Comparison of ENCODE assay signal across 7 mouse cellular contexts in genomic region chr6:40324897-40325841, GRCm38 (mm10). TPM values are rescaled to one million over a fixed set of nuclear protein-coding genes. Genes with fewer than 3 reads are reported as not detected.
DNase-seq lines count a peak whose midpoint lies in the region; ATAC-seq and TF ChIP-seq lines count a peak whose summit lies in the region.

Gene Agk (plus strand): TSS chr6:40325172.

- no peaks in the 10 kb centered on the region for H3K36me3 ChIP-seq in embryonic facial prominence, embryonic 12.5 days
- no peaks in the 10 kb centered on the region for H3K36me3 ChIP-seq in kidney, adult 2 months (ENCODE audit: control insufficient read depth, insufficient read depth, low read length)
- peaks cover 9% of the 10 kb centered on the region; the same call in 1 of the 2 replicates for H3K36me3 ChIP-seq in limb, embryonic 12.5 days
- H3K36me3 ChIP-seq in midbrain, embryonic 15.5 days (replicated peaks): no peaks in the 10 kb centered on the region
- H3K36me3 ChIP-seq in spleen, adult 2 months (ENCODE audit: control insufficient read depth, insufficient read depth, low read length): 0 out of 2 replicates have a peak, but pooled peaks cover 5% of the 10 kb centered on the region

- TF ChIP-seq POLR2A in kidney, adult 2 months (IDR thresholded peaks at IDR 0.05; ENCODE audit: low read depth, low read length): peak; percentile 14
- TF ChIP-seq POLR2A in spleen, adult 2 months (IDR thresholded peaks at IDR 0.05; ENCODE audit: low read depth, low read length): no peak; the same call in 1 of the 2 replicates

- no peaks in the 10 kb centered on the region for H3K27me3 ChIP-seq in embryonic facial prominence, embryonic 12.5 days
- H3K27me3 ChIP-seq in kidney, adult 2 months (replicated peaks; ENCODE audit: control insufficient read depth, insufficient read depth, low read length): no peaks in the 10 kb centered on the region
- H3K27me3 ChIP-seq in limb, embryonic 12.5 days: no peaks in the 10 kb centered on the region
- H3K27me3 ChIP-seq in midbrain, embryonic 15.5 days (replicated peaks): no peaks in the 10 kb centered on the region
- H3K27me3 ChIP-seq in spleen, adult 2 months (ENCODE audit: control insufficient read depth, insufficient read depth, low read length): no peaks in the 10 kb centered on the region

- H3K9ac ChIP-seq in embryonic facial prominence, embryonic 12.5 days: peak within 1 kb of the TSS; percentile 58
- H3K9ac ChIP-seq in limb, embryonic 12.5 days (replicated peaks): peak within 1 kb of the TSS; percentile 87
- H3K9ac ChIP-seq in midbrain, embryonic 15.5 days: peak within 1 kb of the TSS; percentile 72

- H3K4me2 ChIP-seq in embryonic facial prominence, embryonic 12.5 days (replicated peaks): peak within 1 kb of the TSS; percentile 51
- peak within 1 kb of the TSS; percentile 60 for H3K4me2 ChIP-seq in limb, embryonic 12.5 days
- peak within 1 kb of the TSS; percentile 61 for H3K4me2 ChIP-seq in midbrain, embryonic 15.5 days

- 0 out of 2 replicates have a peak, but pooled peaks cover 7% of the 10 kb centered on the region for H3K4me1 ChIP-seq in embryonic facial prominence, embryonic 12.5 days
- H3K4me1 ChIP-seq in kidney, adult 2 months (ENCODE audit: control insufficient read depth, insufficient read depth, low read length): no peaks in the 10 kb centered on the region; the same call in 1 of the 2 replicates
- H3K4me1 ChIP-seq in limb, embryonic 12.5 days (replicated peaks): 0 out of 2 replicates have a peak, but pooled peaks cover 5% of the 10 kb centered on the region
- H3K4me1 ChIP-seq in midbrain, embryonic 15.5 days: peaks cover 15% of the 10 kb centered on the region; the same call in 1 of the 2 replicates
- peaks cover 2% of the 10 kb centered on the region; the same call in 1 of the 2 replicates for H3K4me1 ChIP-seq in spleen, adult 2 months (ENCODE audit: control insufficient read depth, insufficient read depth, insufficient read length)

- TF ChIP-seq CTCF in kidney, adult 2 months (conservative IDR thresholded peaks at IDR 0.05; ENCODE audit: insufficient read depth, insufficient read length, low read depth, low read length): no peak
- TF ChIP-seq CTCF in spleen, adult 2 months (IDR thresholded peaks at IDR 0.05; ENCODE audit: extremely low read depth, insufficient read depth, insufficient read length, insufficient replicate concordance): no peak

- peak; percentile 88 for DNase-seq in adrenal gland, postnatal 14 days
- DNase-seq in heart, adult 18-20 months: peak; percentile 77 to 86
- peak; percentile 71 for DNase-seq in kidney, adult 2 months
- DNase-seq in spleen, adult 2 months (ENCODE audit: low read depth in 1 of 2, low spot score in 2 of 2): peak; percentile 49 to 66

- peak within 1 kb of the TSS; percentile 72 for H3K27ac ChIP-seq in embryonic facial prominence, embryonic 12.5 days
- H3K27ac ChIP-seq in kidney, adult 2 months (ENCODE audit: insufficient read depth, low read depth, low read length): peak within 1 kb of the TSS; percentile 8; the same call in 1 of the 2 replicates
- H3K27ac ChIP-seq in limb, embryonic 12.5 days: peak within 1 kb of the TSS; percentile 91
- H3K27ac ChIP-seq in midbrain, embryonic 15.5 days: peak within 1 kb of the TSS; percentile 92
- peak within 1 kb of the TSS; percentile 77 for H3K27ac ChIP-seq in spleen, adult 2 months (ENCODE audit: insufficient read depth, low read length)

- peak within 1 kb of the TSS; percentile 50 for H3K4me3 ChIP-seq in embryonic facial prominence, embryonic 12.5 days
- H3K4me3 ChIP-seq in kidney, adult 2 months (ENCODE audit: insufficient read depth, low read depth, low read length): peak within 1 kb of the TSS; percentile 84
- H3K4me3 ChIP-seq in limb, embryonic 12.5 days (replicated peaks): peak within 1 kb of the TSS; percentile 73
- H3K4me3 ChIP-seq in midbrain, embryonic 15.5 days: peak within 1 kb of the TSS; percentile 93
- H3K4me3 ChIP-seq in spleen, adult 2 months (ENCODE audit: extremely low read depth, insufficient read depth, insufficient read length): peak within 1 kb of the TSS; percentile 89

- peak; percentile 90 for ATAC-seq in embryonic facial prominence, embryonic 12.5 days (ENCODE audit: insufficient number of reproducible peaks, insufficient read depth, low FRiP score, low TSS enrichment)
- ATAC-seq in limb, embryonic 12.5 days (ENCODE audit: insufficient number of reproducible peaks, insufficient read depth, low FRiP score, low TSS enrichment, low read depth): peak; percentile 92
- peak; percentile 96 for ATAC-seq in midbrain, embryonic 15.5 days (replicated peaks)

- WGBS in embryonic facial prominence, embryonic 12.5 days: 2% methylated on average over 52 of the region's 52 CpGs
- WGBS in kidney, adult 2 months: 2% methylated on average over 52 of the region's 52 CpGs
- WGBS in limb, embryonic 12.5 days: 3% methylated on average over 52 of the region's 52 CpGs
- 2% methylated on average over 52 of the region's 52 CpGs for WGBS in midbrain, embryonic 15.5 days
- 2% methylated on average over 52 of the region's 52 CpGs for WGBS in spleen, adult 2 months

- no peaks in the 10 kb centered on the region for H3K9me3 ChIP-seq in embryonic facial prominence, embryonic 12.5 days
- H3K9me3 ChIP-seq in limb, embryonic 12.5 days: no peaks in the 10 kb centered on the region
- no peaks in the 10 kb centered on the region for H3K9me3 ChIP-seq in midbrain, embryonic 15.5 days

RNA-seq across cellular contexts. Expression of gene Agk, which starts in this region (rescaled TPM):
- 35.9 and 36.3 TPM in 2 replicates for total RNA-seq in adrenal gland, postnatal 14 days (2021)
- 47.6 and 50.0 TPM in 2 replicates for polyA plus RNA-seq in embryonic facial prominence, embryonic 12.5 days (2016; fragmentation: Nextera tagmentation; extraction: Ambion mirVana)
- total RNA-seq in heart, adult 18-20 months (2021): 10 to 100 TPM; 17.2 to 18.7 TPM
- 13.5 and 15.6 TPM in 2 replicates for polyA plus RNA-seq in kidney, adult 2 months (2012; rRNA removed)
- 42.3 and 45.5 TPM in 2 replicates for polyA plus RNA-seq in limb, embryonic 12.5 days (2016; fragmentation: Nextera tagmentation; extraction: Ambion mirVana)
- 59.2 and 60.2 TPM in 2 replicates for polyA plus RNA-seq in midbrain, embryonic 15.5 days (2015; fragmentation: Nextera tagmentation; extraction: Ambion mirVana)
- polyA plus RNA-seq in spleen, adult 2 months (2012; rRNA removed): 5.1 and 5.3 TPM in 2 replicates

Comparison
In these comparisons a context has a peak if more than half of its experiments do, and no peak if none do; other contexts are left out.
1. Peak in every context shown above with its lines: DNase-seq, ATAC-seq, H3K4me3 ChIP-seq and H3K27ac ChIP-seq.
2. H3K27ac ChIP-seq: peak in every context shown above with its lines; median percentile 92 in midbrain, embryonic 15.5 days; 91 in limb, embryonic 12.5 days; 77 in spleen, adult 2 months; 72 in embryonic facial prominence, embryonic 12.5 days; 8 in kidney, adult 2 months.